Mouse (Mus musculus) frontal cortex, adult (tissue): ENCODE measurements around the gene Sult1c1.
"Not testable (repeated sequence)": the region's sequence is repeated elsewhere in the genome, so short reads cannot be mapped to it uniquely, and the experiment has no call there.

Source experiments
- ATAC-seq: cut with Nextera tagmentation; 2 replicates; pipeline ENCODE4 v1.9.2; 2017; ENCODE audit warnings: mild to moderate bottlenecking, moderate library complexity, mixed read lengths; ENCODE audit not compliant: low TSS enrichment

The Sult1c1 gene

DNA sequence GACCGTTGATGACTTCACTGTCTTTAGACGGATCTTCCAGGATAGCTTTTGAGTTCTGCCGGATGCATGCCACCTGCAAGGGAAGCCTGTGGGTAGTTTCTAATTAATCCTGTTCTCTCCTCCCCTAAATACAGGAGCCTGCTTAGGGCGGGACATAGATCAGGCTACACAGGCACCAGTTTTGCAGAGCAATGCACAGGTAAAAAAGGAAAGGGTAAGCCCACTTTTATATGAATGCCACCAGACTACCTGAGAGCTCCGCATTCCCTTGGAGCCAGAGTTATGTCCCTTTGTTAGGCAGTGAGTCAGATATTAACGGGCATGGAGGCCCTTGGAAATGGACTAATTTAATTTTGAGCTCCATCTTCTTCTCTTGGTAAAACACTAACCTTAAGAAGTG, at the start of gene Sult1c1:
Gene Sult1c1 (minus strand): TSS at position 101 of the 400 bp plus-strand sequence.
- no peak for ATAC-seq

- peak; percentile 52; the same call in 1 of the 2 replicates for ATAC-seq
Observed at GRCm38 (mm10) chr17:54014204-54014603, 23.7 kb upstream of the Sult1c1 start.

GRCm38 (mm10) chr17:54011196-54011595, 20.7 kb upstream of the Sult1c1 start:
- ATAC-seq = no peak

- not testable (repeated sequence) for ATAC-seq
Observed at GRCm38 (mm10) chr17:54010536-54010935, 20.1 kb upstream of the Sult1c1 start.

- no peak for ATAC-seq
Observed at GRCm38 (mm10) chr17:54003522-54003921, 13.0 kb upstream of the Sult1c1 start.

DNA sequence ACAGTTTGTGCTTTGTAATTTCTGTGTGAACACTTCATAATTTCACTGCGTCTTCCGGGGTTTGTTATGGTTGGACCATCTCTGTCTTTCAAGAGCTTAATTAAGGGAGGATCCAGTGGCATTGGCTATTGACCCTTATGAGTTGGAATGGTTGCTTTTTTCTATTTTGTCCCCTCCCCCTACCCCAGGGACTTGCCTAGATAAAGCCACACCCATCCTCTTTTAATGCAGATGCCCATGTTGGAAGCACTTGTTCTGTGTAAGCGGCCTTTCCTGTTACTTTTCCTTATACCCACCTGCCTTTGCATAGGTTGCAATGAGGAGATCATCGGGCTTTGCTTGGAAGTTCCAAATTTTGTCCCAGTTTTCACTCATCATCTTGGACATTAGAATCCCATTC, 16.9 kb downstream of the Sult1c1 start:
- no peak for ATAC-seq

GRCm38 (mm10) chr17:53941569-53942162, 48.8 kb downstream of the Sult1c1 start:
- ATAC-seq = no peak

- ATAC-seq = no peak
Observed at GRCm38 (mm10) chr17:53940726-53941125, 49.7 kb downstream of the Sult1c1 start.
